Mouse (Mus musculus) left cerebral cortex, postnatal 4 days (tissue): Measurements from ENCODE around the gene Atxn10. TPM values are rescaled to one million over a fixed set of nuclear protein-coding genes. Genes with fewer than 3 reads are reported as not detected.

ENCODE experiments used
- DNase-seq: peaks from one replicate; pipeline ENCODE4 v3.0.0-alpha.2; 2022
- intact Hi-C: fragments of 180-260 bp; cut with DNase I; formaldehyde crosslinking; loops from one replicate; pipeline ENCODE4 v1.15.1; 2025
- total RNA-seq, 2 experiments: library from RNA; stranded (reverse); gene quantifications; 2 replicates each; pipeline ENCODE4 v1.2.3; 2021

The Atxn10 gene
- total RNA-seq, 2 experiments from 2014 or later, result 388 to 389 TPM

DNA sequence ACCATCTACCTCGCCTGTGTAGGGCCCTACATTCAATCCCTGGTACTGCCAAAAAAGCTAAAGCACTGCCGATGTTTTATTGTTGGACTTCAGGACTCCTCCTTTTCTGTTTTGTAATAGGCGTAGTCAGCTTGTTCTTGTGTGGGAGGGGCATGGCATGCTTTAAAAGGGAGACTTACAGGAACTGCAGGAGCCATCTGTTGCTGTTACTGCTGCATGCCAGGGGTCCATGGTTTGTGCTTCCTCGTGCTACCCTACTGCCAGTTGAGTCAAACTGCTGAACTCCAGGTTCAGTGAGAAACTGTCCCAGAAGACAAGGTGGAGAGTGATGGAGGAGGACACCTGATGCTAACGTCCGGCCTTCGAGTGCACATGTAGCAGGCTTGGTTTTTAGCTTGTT, 65.9 kb downstream of the Atxn10 start:
- intact Hi-C loops, result no loop called here
- peak; percentile 14 for DNase-seq

DNA sequence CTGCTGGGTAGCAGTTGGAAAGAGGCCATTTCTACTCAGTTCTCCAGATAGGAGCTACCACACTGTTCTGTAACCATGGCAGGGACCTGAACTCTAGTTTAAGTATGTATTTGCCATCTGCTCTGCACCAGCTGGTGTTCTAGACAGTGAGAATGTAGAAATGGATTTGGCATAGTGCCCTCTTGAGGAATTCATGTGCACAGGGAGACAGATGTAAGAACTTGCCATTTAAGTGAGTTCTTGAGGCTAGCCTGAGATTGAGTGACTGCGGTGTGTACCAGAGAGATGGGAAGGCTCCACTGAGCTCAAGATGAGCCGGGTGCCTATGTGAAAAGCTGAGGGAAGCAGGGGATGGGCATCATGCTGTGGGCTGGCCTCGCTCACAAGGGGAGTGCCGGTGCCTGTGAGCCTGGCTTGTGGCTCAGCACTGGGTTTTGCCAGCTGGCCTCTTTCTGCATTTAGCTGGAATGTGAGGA, 67.2 kb downstream of the Atxn10 start:
- intact Hi-C loops, result no loop called here
- peak; percentile 81 for DNase-seq

DNA sequence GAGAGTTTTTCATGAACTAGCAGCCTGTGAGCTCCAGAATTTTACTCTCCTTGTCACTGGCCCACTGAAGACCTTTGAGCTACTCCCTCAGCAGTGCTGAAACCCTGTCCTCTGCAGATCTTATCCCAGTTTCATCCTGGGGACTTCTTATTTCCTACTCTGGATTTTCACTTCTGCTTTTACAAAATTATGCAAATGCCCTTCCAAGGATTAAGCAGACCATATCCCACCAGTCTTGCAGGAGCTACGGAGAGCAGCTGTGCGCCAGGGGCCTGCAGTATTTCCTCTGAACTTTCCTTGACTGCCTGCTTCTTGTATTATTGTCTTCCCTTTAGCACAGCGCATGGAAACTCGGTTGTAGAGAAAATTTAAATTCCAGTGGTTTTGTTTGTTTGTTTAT, 68.7 kb downstream of the Atxn10 start:
- intact Hi-C loops, result no loop called here
- no peak for DNase-seq

- DNase-seq, result no peak
- intact Hi-C loops, result no loop called here
Measured at GRCm38 (mm10) chr15:85405567-85405966, 69.5 kb downstream of the Atxn10 start.

GRCm38 (mm10) chr15:85406846-85407245, 70.8 kb downstream of the Atxn10 start:
- DNase-seq, result no peak
- intact Hi-C loops, result no loop called here

GRCm38 (mm10) chr15:85407342-85407741, 71.3 kb downstream of the Atxn10 start:
- DNase-seq, result no peak
- intact Hi-C loops, result no loop called here

DNA sequence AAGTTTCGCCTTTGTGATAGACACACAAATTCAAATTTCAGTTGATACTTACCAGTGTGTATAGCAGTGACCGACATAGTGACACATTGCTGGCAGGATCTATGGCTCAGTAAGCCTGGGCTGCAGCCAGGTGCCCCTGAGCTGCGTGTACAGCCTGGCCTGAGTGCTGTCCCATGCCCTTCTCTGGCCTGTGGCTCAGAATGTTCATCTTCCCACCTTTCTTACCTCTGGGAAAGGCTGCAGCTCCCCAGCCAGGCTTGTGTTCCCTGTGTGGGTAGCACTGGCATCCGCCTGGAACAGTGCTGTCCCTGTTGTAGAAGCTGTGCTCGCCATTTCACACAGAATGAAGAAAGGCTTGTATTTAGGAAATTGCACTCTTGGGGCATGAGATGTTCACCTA, 72.7 kb downstream of the Atxn10 start:
- peak; percentile 22 for DNase-seq
- intact Hi-C loops, result no loop called here

- intact Hi-C loops, result no loop called here
- DNase-seq, result no peak
Measured at GRCm38 (mm10) chr15:85409245-85409783, 73.3 kb downstream of the Atxn10 start.

DNA sequence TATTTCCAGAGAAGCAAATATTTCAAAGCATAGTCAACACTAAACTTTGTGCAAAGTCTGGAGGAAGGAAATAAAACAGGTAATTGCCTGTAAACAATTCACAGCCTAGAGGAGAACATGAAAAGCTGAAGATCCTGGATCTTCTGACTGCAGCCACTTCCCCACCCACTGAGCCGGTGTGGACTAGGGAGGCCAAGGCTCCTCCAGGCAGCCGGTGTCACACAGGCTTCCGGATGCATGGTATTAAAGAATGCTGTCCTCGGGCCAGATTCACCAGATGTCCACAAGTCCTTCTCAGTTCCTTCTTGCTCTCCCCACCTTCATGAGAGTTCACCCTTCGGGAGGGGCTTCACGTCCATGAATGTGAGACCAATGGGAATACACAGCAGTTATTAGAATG, 73.8 kb downstream of the Atxn10 start:
- DNase-seq, result peak; percentile 36
- intact Hi-C loops, result no loop called here

- intact Hi-C loops, result no loop called here
Measured at GRCm38 (mm10) chr15:85414620-85415019, 78.6 kb downstream of the Atxn10 start.

GRCm38 (mm10) chr15:85420686-85421085, 84.6 kb downstream of the Atxn10 start:
- no peak for DNase-seq
- intact Hi-C loops, result no loop called here

More at GRCm38 (mm10) chr15:85414620-85415019, 78.6 kb downstream of the Atxn10 start:
- DNase-seq, result no peak

DNA sequence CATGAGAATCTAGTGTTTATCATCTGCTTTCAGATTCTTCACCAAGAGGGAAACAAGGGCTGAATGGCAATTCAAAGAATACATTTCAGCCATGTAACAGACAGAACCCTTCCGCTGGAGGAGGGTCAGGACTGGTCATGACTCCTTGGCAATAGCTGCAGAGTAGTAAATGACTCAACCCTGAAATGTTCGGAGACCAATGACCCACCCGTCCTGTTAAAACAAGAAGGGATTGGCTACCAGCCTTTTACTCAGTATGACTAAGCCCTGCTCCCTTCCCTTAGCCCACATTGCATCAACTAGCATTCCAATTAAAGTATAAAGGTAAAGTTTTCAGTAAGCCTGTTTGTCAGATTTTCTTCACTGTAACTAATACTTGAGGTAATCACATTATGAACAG, 88.2 kb downstream of the Atxn10 start:
- no peak for DNase-seq
- intact Hi-C loops, result no loop called here

DNA sequence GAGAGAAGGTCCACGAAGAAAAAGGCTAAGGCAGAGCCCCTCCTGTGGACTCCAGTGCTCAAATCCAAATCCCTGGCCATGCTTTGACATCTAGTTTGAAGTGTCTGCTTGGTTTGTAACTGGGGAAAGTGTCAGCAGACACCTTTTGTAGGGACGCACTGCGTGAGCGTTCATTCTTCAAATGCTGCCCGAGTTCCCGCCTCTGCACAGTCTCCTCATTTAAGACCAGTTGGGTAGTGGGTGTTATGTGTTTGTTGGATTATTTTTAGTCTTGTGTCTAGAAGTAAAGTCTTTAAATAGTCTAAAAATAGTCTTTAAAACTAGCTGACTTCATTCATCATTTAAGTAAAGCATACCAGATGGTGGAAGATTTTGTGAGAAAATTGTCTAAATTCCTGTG, 92.1 kb downstream of the Atxn10 start:
- intact Hi-C loops, result no loop called here

GRCm38 (mm10) chr15:85442568-85442967, 106.5 kb downstream of the Atxn10 start:
- intact Hi-C loops, result no loop called here
- no peak for DNase-seq

More for the DNA sequence above, 92.1 kb downstream of the Atxn10 start:
- no peak for DNase-seq

GRCm38 (mm10) chr15:85446652-85447051, 110.6 kb downstream of the Atxn10 start:
- DNase-seq, result no peak
- intact Hi-C loops, result no loop called here

- no peak for DNase-seq
- intact Hi-C loops, result no loop called here
Measured at GRCm38 (mm10) chr15:85456891-85457290, 120.8 kb downstream of the Atxn10 start.

- DNase-seq, result no peak
- intact Hi-C loops, result no loop called here
Measured at GRCm38 (mm10) chr15:85457838-85458237, 121.8 kb downstream of the Atxn10 start.

DNA sequence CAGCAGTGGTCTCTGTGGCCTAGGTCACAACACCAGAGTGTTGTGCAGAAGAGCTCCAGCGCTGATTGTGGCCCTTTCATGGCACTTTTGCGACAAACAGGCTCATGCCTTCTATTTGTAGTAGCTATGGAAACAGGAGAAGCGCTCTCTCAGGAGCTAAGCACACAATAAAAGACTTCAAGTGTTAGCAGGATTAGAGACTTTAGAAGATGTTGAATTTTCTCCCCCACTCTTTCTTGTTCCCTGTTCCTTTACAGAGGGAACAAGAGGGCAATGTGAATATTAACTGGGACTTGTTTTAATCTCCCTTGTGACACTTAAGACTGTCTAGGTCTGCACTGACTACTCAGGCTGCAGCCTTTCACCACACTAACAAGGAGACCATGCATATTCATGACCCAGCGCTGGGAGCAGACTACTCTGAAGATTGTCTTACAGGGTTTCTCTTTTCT, 122.6 kb downstream of the Atxn10 start:
- DNase-seq, result no peak
- intact Hi-C loops, result no loop called here

DNA sequence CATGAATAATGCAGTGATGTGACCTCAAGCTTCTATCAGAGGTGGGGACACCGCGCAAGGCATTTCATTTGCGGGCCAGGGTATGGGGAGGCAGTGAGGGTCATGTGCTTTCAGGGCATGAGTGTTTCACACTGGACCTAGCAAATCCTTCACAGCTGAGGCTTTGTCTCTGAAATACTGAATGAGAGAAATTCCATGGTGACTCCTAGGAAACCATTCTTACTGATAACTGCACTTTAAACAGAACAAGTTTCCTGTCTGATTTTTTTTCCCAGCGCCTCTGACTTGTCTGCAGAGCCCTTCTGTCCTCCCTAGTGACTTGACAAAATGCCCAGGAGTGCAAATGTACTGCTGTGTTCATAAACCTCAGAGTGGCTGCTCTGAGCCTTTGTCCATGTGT, 125.5 kb downstream of the Atxn10 start:
- intact Hi-C loops, result loop anchor here (5.0 kb wide), 2 partner anchors 121 to 144 kb away; partner anchors contain the start of gene Wnt7b
- DNase-seq, result peak; percentile 22

DNA sequence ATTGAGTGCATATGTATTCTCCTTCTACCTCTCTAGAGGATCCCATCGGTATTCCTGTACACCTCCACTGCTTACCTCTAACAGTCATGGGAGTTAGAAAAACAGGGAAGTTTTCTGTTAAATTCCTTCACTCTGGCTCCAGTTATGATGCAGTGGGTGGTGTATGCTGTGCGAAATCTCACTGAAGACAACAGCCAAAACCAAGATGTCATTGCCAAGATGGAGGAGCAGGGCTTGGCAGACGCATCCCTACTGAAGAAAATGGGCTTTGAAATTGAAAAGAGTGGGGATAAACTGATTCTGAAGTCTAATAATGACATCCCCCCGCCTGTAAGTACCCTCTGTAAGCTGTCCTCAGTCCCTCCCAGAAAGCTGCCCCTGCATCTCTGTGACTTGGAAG, 126.1 kb downstream of the Atxn10 start:
- intact Hi-C loops, result loop anchor here (5.0 kb wide), 2 partner anchors 120 to 145 kb away; partner anchors contain the start of gene Wnt7b
- no peak for DNase-seq

DNA sequence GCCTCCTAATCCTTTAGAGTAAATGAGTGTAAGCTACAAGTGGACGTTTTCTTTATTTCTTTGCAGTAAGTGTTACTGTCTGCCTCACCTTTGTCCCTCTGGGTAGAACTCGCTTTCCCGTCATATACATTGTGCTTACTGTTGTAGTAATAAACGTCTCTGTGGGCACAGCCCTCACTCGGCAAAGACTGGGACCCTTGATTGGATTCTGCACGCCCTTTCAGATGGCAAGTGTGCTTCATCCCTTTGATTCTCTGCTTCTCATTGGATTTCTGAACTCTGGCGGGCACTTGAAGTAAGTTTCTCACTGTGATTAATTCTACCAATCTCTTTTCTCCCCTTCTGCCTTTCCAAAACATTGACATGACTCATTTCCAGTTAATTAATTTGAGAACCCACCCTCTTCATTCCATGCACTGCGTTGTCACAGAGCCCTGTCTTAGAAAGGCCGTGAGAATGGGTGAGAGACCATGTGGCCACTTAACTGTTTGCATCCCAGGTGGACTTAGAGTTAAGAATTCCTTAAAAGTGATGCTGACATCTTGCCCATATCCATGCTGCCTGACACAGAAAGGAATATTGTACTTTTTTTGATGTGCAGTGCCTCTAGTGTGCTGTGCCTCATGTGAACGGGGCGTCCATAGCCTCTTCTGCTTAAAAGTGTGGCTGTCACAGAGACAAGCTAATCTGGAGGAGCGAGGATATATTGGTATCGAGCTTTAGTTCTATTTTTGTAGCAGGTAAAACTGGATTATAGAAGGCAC, 127.2 kb downstream of the Atxn10 start:
- DNase-seq, result no peak
- intact Hi-C loops, result loop anchor here (5.0 kb wide), 2 partner anchors 119 to 146 kb away; partner anchors contain the start of gene Wnt7b

- DNase-seq, result peak; percentile 35
- intact Hi-C loops, result loop anchor here (5.0 kb wide), 2 partner anchors 118 to 147 kb away; partner anchors contain the start of gene Wnt7b
Measured at GRCm38 (mm10) chr15:85464190-85464589, 128.1 kb downstream of the Atxn10 start.
